Mouse (Mus musculus): Measurements from ENCODE around the gene Tnni3.

GRCm38 (mm10) chr7:4473940-4474339, 50.1 kb downstream of the Tnni3 start:
- no peak for TF ChIP-seq CTCF (IDR thresholded peaks at IDR 0.05; ENCODE audit: low read depth, low read length)
- no peak for TF ChIP-seq POLR2A (IDR thresholded peaks at IDR 0.05; ENCODE audit: insufficient read depth, low read length)

Measured in ES-Bruce4 (cell line).